Mouse (Mus musculus): ENCODE data around the gene Meis1. TPM values are rescaled to one million over a fixed set of nuclear protein-coding genes. Genes with fewer than 3 reads are reported as not detected.

Gene Meis1
- polyA plus RNA-seq, 1 experiment from 2014 or later = 112 TPM

- no peak for ATAC-seq
- H3K36me3 ChIP-seq = no peaks in the 10 kb centered on the region
- H3K27ac ChIP-seq = no peak overlapping the region
Observed at GRCm38 (mm10) chr11:18929779-18930728, 88.7 kb downstream of the Meis1 start.

GRCm38 (mm10) chr11:18927351-18927750, 91.4 kb downstream of the Meis1 start:
- 3% methylated on average over 1 of the region's 1 CpGs for WGBS
- peak; percentile 74 for ATAC-seq
- Histone ChIP-seq H3K9me3 (no peaks in the 10 kb centered on the region), H3K27me3 (replicated peaks) (no peaks in the 10 kb centered on the region), H3K27ac (no peak overlapping the region), H3K36me3 (peaks cover 5% of the 10 kb centered on the region; the same call in 1 of the 2 replicates), H3K4me3 (replicated peaks) (no peak overlapping the region), H3K4me2 (replicated peaks) (no peak overlapping the region), H3K9ac (no peak overlapping the region), H3K4me1 (replicated peaks) (peaks cover 17% of the 10 kb centered on the region)

More at GRCm38 (mm10) chr11:18929779-18930728, 88.7 kb downstream of the Meis1 start:
- Histone ChIP-seq H3K4me3 (replicated peaks) (no peak overlapping the region), H3K27me3 (replicated peaks) (no peaks in the 10 kb centered on the region), H3K9ac (no peak overlapping the region), H3K9me3 (no peaks in the 10 kb centered on the region), H3K4me2 (replicated peaks) (no peak overlapping the region), H3K4me1 (replicated peaks) (peaks cover 17% of the 10 kb centered on the region)
- WGBS = 53% methylated on average over 17 of the region's 17 CpGs

GRCm38 (mm10) chr11:18926798-18927197, 92.0 kb downstream of the Meis1 start:
- H3K27me3 ChIP-seq (replicated peaks) = no peaks in the 10 kb centered on the region
- H3K9me3 ChIP-seq = no peaks in the 10 kb centered on the region
- 0 out of 2 replicates have a peak, but pooled peaks have one; percentile 34 for ATAC-seq
- no peak overlapping the region for H3K4me2 ChIP-seq (replicated peaks)
- H3K4me1 ChIP-seq (replicated peaks) = peaks cover 17% of the 10 kb centered on the region
- no peak overlapping the region for H3K27ac ChIP-seq
- peaks cover 5% of the 10 kb centered on the region; the same call in 1 of the 2 replicates for H3K36me3 ChIP-seq
- WGBS = 55% methylated on average over 2 of the region's 2 CpGs
- H3K9ac ChIP-seq = no peak overlapping the region
- no peak overlapping the region for H3K4me3 ChIP-seq (replicated peaks)

- ATAC-seq = peak; percentile 58; the same call in 1 of the 2 replicates
- H3K9ac ChIP-seq = no peak overlapping the region
- no peaks in the 10 kb centered on the region for H3K9me3 ChIP-seq
- H3K27ac ChIP-seq = no peak overlapping the region
- 70% methylated on average over 2 of the region's 2 CpGs for WGBS
- no peak overlapping the region for H3K4me2 ChIP-seq (replicated peaks)
- H3K36me3 ChIP-seq = peaks cover 5% of the 10 kb centered on the region; the same call in 1 of the 2 replicates
- no peaks in the 10 kb centered on the region for H3K27me3 ChIP-seq (replicated peaks)
- peaks cover 4% of the 10 kb centered on the region; the same call in 1 of the 2 replicates for H3K4me1 ChIP-seq (replicated peaks)
- H3K4me3 ChIP-seq (replicated peaks) = no peak overlapping the region
Observed at GRCm38 (mm10) chr11:18924583-18925334, 94.0 kb downstream of the Meis1 start.

- Histone ChIP-seq H3K27me3 (replicated peaks) (no peaks in the 10 kb centered on the region), H3K27ac (no peak overlapping the region), H3K4me1 (replicated peaks) (peaks cover 4% of the 10 kb centered on the region; the same call in 1 of the 2 replicates), H3K4me3 (replicated peaks) (no peak overlapping the region), H3K9ac (no peak overlapping the region), H3K4me2 (replicated peaks) (no peak overlapping the region), H3K9me3 (no peaks in the 10 kb centered on the region), H3K36me3 (peaks cover 5% of the 10 kb centered on the region; the same call in 1 of the 2 replicates)
- WGBS = 84% methylated on average over 5 of the region's 5 CpGs
- ATAC-seq = no peak
Observed at GRCm38 (mm10) chr11:18923274-18923673, 95.5 kb downstream of the Meis1 start.

- no peaks in the 10 kb centered on the region for H3K9me3 ChIP-seq
- no peak for ATAC-seq
- 76% methylated on average over 3 of the region's 3 CpGs for whole genome bisulfite sequencing
Observed at GRCm38 (mm10) chr11:18920651-18921050, 98.1 kb downstream of the Meis1 start.

GRCm38 (mm10) chr11:18919162-18919762, 99.5 kb downstream of the Meis1 start:
- Histone ChIP-seq H3K27me3 (replicated peaks) (no peaks in the 10 kb centered on the region), H3K4me1 (replicated peaks) (no peaks in the 10 kb centered on the region; the same call in 1 of the 2 replicates), H3K4me3 (replicated peaks) (no peak overlapping the region), H3K9ac (no peak overlapping the region), H3K4me2 (replicated peaks) (no peak overlapping the region), H3K36me3 (peaks cover 5% of the 10 kb centered on the region; the same call in 1 of the 2 replicates), H3K9me3 (no peaks in the 10 kb centered on the region), H3K27ac (no peak overlapping the region)
- no peak for ATAC-seq
- WGBS = 73% methylated on average over 3 of the region's 3 CpGs

More at GRCm38 (mm10) chr11:18920651-18921050, 98.1 kb downstream of the Meis1 start:
- no peak overlapping the region for H3K27ac ChIP-seq
- no peaks in the 10 kb centered on the region for H3K27me3 ChIP-seq (replicated peaks)
- H3K4me3 ChIP-seq (replicated peaks) = no peak overlapping the region
- no peak overlapping the region for H3K4me2 ChIP-seq (replicated peaks)
- H3K9ac ChIP-seq = no peak overlapping the region
- H3K4me1 ChIP-seq (replicated peaks) = no peaks in the 10 kb centered on the region; the same call in 1 of the 2 replicates
- peaks cover 5% of the 10 kb centered on the region; the same call in 1 of the 2 replicates for H3K36me3 ChIP-seq

- no peak overlapping the region for H3K4me2 ChIP-seq (replicated peaks)
- 77% methylated on average over 5 of the region's 5 CpGs for WGBS
- H3K9ac ChIP-seq = no peak overlapping the region
- no peak overlapping the region for H3K4me3 ChIP-seq (replicated peaks)
- peaks cover 3% of the 10 kb centered on the region; the same call in 1 of the 2 replicates for H3K36me3 ChIP-seq
- no peaks in the 10 kb centered on the region for H3K9me3 ChIP-seq
- no peak overlapping the region for H3K27ac ChIP-seq
- no peaks in the 10 kb centered on the region for H3K27me3 ChIP-seq (replicated peaks)
- ATAC-seq = no peak
- H3K4me1 ChIP-seq (replicated peaks) = peaks cover 2% of the 10 kb centered on the region; the same call in 1 of the 2 replicates
Observed at GRCm38 (mm10) chr11:18917887-18918286, 100.9 kb downstream of the Meis1 start.

GRCm38 (mm10) chr11:18913251-18913650, 105.5 kb downstream of the Meis1 start:
- Histone ChIP-seq H3K4me1 (replicated peaks) (peaks cover 2% of the 10 kb centered on the region; the same call in 1 of the 2 replicates), H3K4me3 (replicated peaks) (no peak overlapping the region), H3K27ac (no peak overlapping the region), H3K9me3 (no peaks in the 10 kb centered on the region), H3K36me3 (no peaks in the 10 kb centered on the region), H3K4me2 (replicated peaks) (no peak overlapping the region), H3K9ac (no peak overlapping the region), H3K27me3 (replicated peaks) (no peaks in the 10 kb centered on the region)
- no peak for ATAC-seq
- 62% methylated on average over 1 of the region's 1 CpGs for WGBS

- 62% methylated on average over 6 of the region's 6 CpGs for WGBS
- Histone ChIP-seq H3K27ac (no peak overlapping the region), H3K4me3 (replicated peaks) (no peak overlapping the region), H3K4me2 (replicated peaks) (no peak overlapping the region), H3K27me3 (replicated peaks) (no peaks in the 10 kb centered on the region), H3K9me3 (no peaks in the 10 kb centered on the region), H3K9ac (no peak overlapping the region), H3K36me3 (no peaks in the 10 kb centered on the region), H3K4me1 (replicated peaks) (peaks cover 2% of the 10 kb centered on the region; the same call in 1 of the 2 replicates)
- peak; percentile 34; the same call in 1 of the 2 replicates for ATAC-seq
Observed at GRCm38 (mm10) chr11:18912311-18913019, 106.3 kb downstream of the Meis1 start.

GRCm38 (mm10) chr11:18906866-18907265, 111.9 kb downstream of the Meis1 start:
- Histone ChIP-seq H3K4me2 (replicated peaks) (no peak overlapping the region), H3K9ac (no peak overlapping the region), H3K27me3 (replicated peaks) (no peaks in the 10 kb centered on the region), H3K27ac (no peak overlapping the region), H3K9me3 (no peaks in the 10 kb centered on the region), H3K4me1 (replicated peaks) (no peaks in the 10 kb centered on the region), H3K36me3 (no peaks in the 10 kb centered on the region), H3K4me3 (replicated peaks) (no peak overlapping the region)
- ATAC-seq = no peak
- 74% methylated on average over 3 of the region's 3 CpGs for WGBS

Measured in intestine, embryonic 15.5 days (tissue).